Mouse (Mus musculus) CH12.LX (cell line): Measurements from ENCODE around the gene 1700028J19Rik.

Experiments
- BHLHE40 ChIP-seq: IDR thresholded peaks from 2 replicates; pipeline ENCODE4 v1.6.1; 2011; ENCODE audit warnings: mild to moderate bottlenecking, low read depth, low read length, improper control_type of control experiment
- CTCF ChIP-seq, 2 experiments: IDR thresholded peaks in 1 of 2; conservative IDR thresholded peaks in 1 of 2; 2 replicates each; pipeline ENCODE4 v1.5.1; 2011 to 2012; ENCODE audit warnings: low read depth in 2 of 2, low read length in 2 of 2, improper control_type of control experiment in 1 of 2, inconsistent platforms in 1 of 2, mild to moderate bottlenecking in 1 of 2, moderate library complexity in 1 of 2
- E2F4 ChIP-seq: IDR thresholded peaks from 2 replicates; pipeline ENCODE4 v1.6.1; 2011; ENCODE audit warnings: low read depth, low read length, improper control_type of control experiment; ENCODE audit not compliant: insufficient replicate concordance
- EP300 ChIP-seq: IDR thresholded peaks from 2 replicates; pipeline ENCODE4 v1.6.1; 2011; ENCODE audit warnings: low read length, improper control_type of control experiment
- ETS1 ChIP-seq: conservative IDR thresholded peaks from 2 replicates; pipeline ENCODE4 v1.6.1; 2012; ENCODE audit warnings: low read depth, mild to moderate bottlenecking, inconsistent platforms, low read length, improper control_type of control experiment, moderate library complexity
- POLR2A ChIP-seq: IDR thresholded peaks from 2 replicates; pipeline ENCODE4 v1.6.1; 2011; ENCODE audit warnings: low read depth, mild to moderate bottlenecking, improper control_type of control experiment, low read length
- RAD21 ChIP-seq: IDR thresholded peaks from 2 replicates; pipeline ENCODE4 v1.6.1; 2011; ENCODE audit warnings: low read depth, mild to moderate bottlenecking, low read length, improper control_type of control experiment, moderate library complexity
- SIN3A ChIP-seq: IDR thresholded peaks from 2 replicates; pipeline ENCODE4 v1.6.1; 2012; ENCODE audit warnings: low read length, improper control_type of control experiment, inconsistent platforms
- UBTF ChIP-seq: IDR thresholded peaks from 2 replicates; pipeline ENCODE4 v1.6.1; 2012; ENCODE audit warnings: low read depth, mild to moderate bottlenecking, inconsistent platforms, low read length, improper control_type of control experiment, moderate library complexity

DNA sequence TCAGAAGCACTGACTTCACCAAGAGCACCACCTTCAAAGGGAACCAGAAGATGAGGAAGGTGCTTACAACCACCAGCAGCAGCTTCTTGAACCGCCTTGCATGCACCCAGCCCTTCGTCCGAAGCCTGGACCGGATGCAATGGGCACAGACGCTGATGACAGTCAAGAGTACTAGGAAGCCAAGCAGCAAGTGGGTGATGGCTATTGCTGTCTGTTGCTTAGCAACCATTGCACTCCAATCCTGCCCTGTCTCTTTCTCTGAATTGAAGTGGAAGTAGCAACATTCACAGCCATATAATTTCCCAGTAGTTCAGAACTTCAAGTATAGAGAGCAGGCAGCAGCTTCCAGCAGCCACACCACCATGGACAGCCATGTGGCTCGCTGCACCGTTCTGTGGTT lies 35.1 kb upstream of the 1700028J19Rik start:
- TF ChIP-seq BHLHE40, result no peak
- TF ChIP-seq EP300, result no peak
- TF ChIP-seq E2F4, result no peak
- TF ChIP-seq POLR2A, result no peak
- no peak for TF ChIP-seq SIN3A
- TF ChIP-seq UBTF, result no peak
- TF ChIP-seq CTCF (conservative IDR thresholded peaks at IDR 0.05 in 1 of 2, IDR thresholded peaks at IDR 0.05 in 1 of 2; ENCODE audit: low read depth in 2 of 2, low read length in 2 of 2), result no peak
- no peak for TF ChIP-seq ETS1
- no peak for TF ChIP-seq RAD21
